ENCODE assay signal across 8 mouse cellular contexts in genomic region chr14:78731852-78732616, GRCm38 (mm10). TPM values are rescaled to one million over a fixed set of nuclear protein-coding genes. Genes with fewer than 3 reads are reported as not detected.
DNase-seq lines count a peak whose midpoint lies in the region; ATAC-seq and TF ChIP-seq lines count a peak whose summit lies in the region.

No protein-coding gene starts in this region.

- no peak for TF ChIP-seq EP300 in liver, embryonic 14.5 days (IDR thresholded peaks at IDR 0.05; ENCODE audit: low read depth)

- peak; percentile 49 for DNase-seq in right cerebral cortex, postnatal 14 days
- DNase-seq in right cerebral cortex, adult 18-20 months: no peak
- peak; percentile 67 to 70 for DNase-seq in cerebellum, postnatal 10 days
- peak; percentile 31 to 45 for DNase-seq in gastrocnemius, postnatal 36 days
- DNase-seq in liver, embryonic 14.5 days (ENCODE audit: low read depth in 3 of 3, low spot score in 3 of 3): no peak

- H3K27ac ChIP-seq in intestine, embryonic 15.5 days: peak overlapping the region; percentile 77
- no peak overlapping the region for H3K27ac ChIP-seq in liver, embryonic 14.5 days
- peak overlapping the region; percentile 94 for H3K27ac ChIP-seq in neural tube, embryonic 13.5 days (replicated peaks)

- peak overlapping the region; percentile 86 for H3K4me3 ChIP-seq in intestine, embryonic 15.5 days (replicated peaks)
- H3K4me3 ChIP-seq in liver, embryonic 14.5 days (ENCODE audit: insufficient read depth in 1 of 2, low read depth in 2 of 2, low read length in 2 of 2): peak overlapping the region; percentile 58
- H3K4me3 ChIP-seq in neural tube, embryonic 13.5 days: peak overlapping the region; percentile 85

- peaks cover 10% of the 10 kb centered on the region; the same call in 1 of the 2 replicates for H3K4me1 ChIP-seq in intestine, embryonic 15.5 days (replicated peaks)
- H3K4me1 ChIP-seq in liver, embryonic 14.5 days (replicated peaks; ENCODE audit: control insufficient read depth in 2 of 2, insufficient read depth in 2 of 2, low read length in 1 of 2): peaks cover 0 to 5% of the 10 kb centered on the region in 2 experiments; a peak in 1 of 4 replicates
- H3K4me1 ChIP-seq in neural tube, embryonic 13.5 days (replicated peaks): peaks cover 35% of the 10 kb centered on the region

- ATAC-seq in intestine, embryonic 15.5 days: peak; percentile 54
- peak; percentile 23; the same call in 1 of the 2 replicates for ATAC-seq in liver, embryonic 14.5 days (ENCODE audit: insufficient read depth)
- ATAC-seq in neural tube, embryonic 13.5 days (ENCODE audit: low read depth): peak; percentile 61
- no peak for ATAC-seq in granulocyte monocyte progenitor cell, adult 5-6 weeks (replicated peaks; ENCODE audit: poor library complexity, severe bottlenecking)

- TF ChIP-seq CTCF in liver, embryonic 14.5 days (IDR thresholded peaks at IDR 0.05; ENCODE audit: low read depth): no peak

- H3K27me3 ChIP-seq in intestine, embryonic 15.5 days (replicated peaks): no peaks in the 10 kb centered on the region
- peaks cover 46% of the 10 kb centered on the region for H3K27me3 ChIP-seq in liver, embryonic 14.5 days (ENCODE audit: control insufficient read depth, insufficient read depth, low read length)
- 0 out of 2 replicates have a peak, but pooled peaks cover 11% of the 10 kb centered on the region for H3K27me3 ChIP-seq in neural tube, embryonic 13.5 days

- H3K36me3 ChIP-seq in intestine, embryonic 15.5 days: no peaks in the 10 kb centered on the region
- H3K36me3 ChIP-seq in liver, embryonic 14.5 days (replicated peaks; ENCODE audit: control insufficient read depth, insufficient read depth, low read depth): no peaks in the 10 kb centered on the region
- no peaks in the 10 kb centered on the region for H3K36me3 ChIP-seq in neural tube, embryonic 13.5 days

- WGBS in intestine, embryonic 15.5 days: 0% methylated on average over 63 of the region's 90 CpGs
- under 1% methylated on average over 67 of the region's 90 CpGs for WGBS in liver, embryonic 14.5 days (ENCODE audit: insufficient replicate concordance)
- under 1% methylated on average over 62 of the region's 90 CpGs for WGBS in neural tube, embryonic 13.5 days

- no peaks in the 10 kb centered on the region for H3K9me3 ChIP-seq in intestine, embryonic 15.5 days
- H3K9me3 ChIP-seq in liver, embryonic 14.5 days (ENCODE audit: control insufficient read depth, low read length): no peaks in the 10 kb centered on the region
- no peaks in the 10 kb centered on the region for H3K9me3 ChIP-seq in neural tube, embryonic 13.5 days

- peak overlapping the region; percentile 75 for H3K9ac ChIP-seq in intestine, embryonic 15.5 days
- no peak overlapping the region for H3K9ac ChIP-seq in liver, embryonic 14.5 days (replicated peaks)
- H3K9ac ChIP-seq in neural tube, embryonic 13.5 days: peak overlapping the region; percentile 93

- H3K4me2 ChIP-seq in intestine, embryonic 15.5 days (replicated peaks): peak overlapping the region; percentile 98
- peak overlapping the region; percentile 62 for H3K4me2 ChIP-seq in liver, embryonic 14.5 days (ENCODE audit: low read depth)
- peak overlapping the region; percentile 97 for H3K4me2 ChIP-seq in neural tube, embryonic 13.5 days

- intact Hi-C loops in gastrocnemius, postnatal 36 days (cut with DNase I): loop anchor here (5.0 kb wide), 1 partner anchor 115 kb away; the partner anchor contains the start of gene Vwa8

RNA-seq across cellular contexts. Expression of gene Dgkh, which starts 0.5 kb away (rescaled TPM):
- total RNA-seq in gastrocnemius, postnatal 36 days (2021): 1 to 10 TPM; 2.4 to 3.2 TPM
- 0.85 and 1.2 TPM in 2 replicates for polyA plus RNA-seq in intestine, embryonic 15.5 days (2015; fragmentation: Nextera tagmentation; extraction: Ambion mirVana)
- 0.25 and 0.36 TPM in 2 replicates for polyA plus RNA-seq in liver, embryonic 14.5 days (2012; rRNA removed)
- 0.15 and 0.23 TPM in 2 replicates for polyA plus RNA-seq in liver, embryonic 14.5 days (2014; fragmentation: Nextera tagmentation; extraction: Ambion mirVana)
- polyA plus RNA-seq in neural tube, embryonic 13.5 days (2015; fragmentation: Nextera tagmentation; extraction: Ambion mirVana): 11.8 and 16.3 TPM in 2 replicates
- total RNA-seq in granulocyte monocyte progenitor cell, adult 5-6 weeks (2014; fragmentation: Nextera tagmentation): 1.0 and 1.5 TPM in 2 replicates
- 1.3 and 1.5 TPM in 2 replicates for total RNA-seq in granulocyte monocyte progenitor cell, adult 5-6 weeks (2017)

Comparison
In these comparisons a context has a peak if more than half of its experiments do, and no peak if none do; other contexts are left out.
1. DNase-seq: peak in right cerebral cortex, postnatal 14 days (single experiment), cerebellum, postnatal 10 days (2 of 2) and gastrocnemius, postnatal 36 days (2 of 2); none in right cerebral cortex, adult 18-20 months (single experiment) and liver, embryonic 14.5 days (0 of 3).
2. Peak in every context shown above with its lines, with median percentiles within 50 percentile points of each other: H3K4me2 ChIP-seq and H3K4me3 ChIP-seq.